Mouse (Mus musculus): Measurements from ENCODE around the gene S100a4.

- TF ChIP-seq CTCF (IDR thresholded peaks at IDR 0.05; ENCODE audit: borderline replicate concordance, extremely low read depth, insufficient read depth, insufficient read length) (no peak), POLR2A (IDR thresholded peaks at IDR 0.05; ENCODE audit: borderline replicate concordance, extremely low read depth, insufficient read depth, insufficient read length, poor library complexity, severe bottlenecking) (no peak)
Measured at GRCm38 (mm10) chr3:90582556-90582955, 21.0 kb upstream of the S100a4 start.
